Mouse (Mus musculus): ENCODE measurements around the gene Usp36.

Gene Usp36

GRCm38 (mm10) chr11:118225056-118225836, 64.8 kb downstream of the Usp36 start:
- DNase-seq (ENCODE audit: extremely low read depth, low read depth, low spot score), result no peak

GRCm38 (mm10) chr11:118223416-118224067, 66.5 kb downstream of the Usp36 start:
- no peak for DNase-seq (ENCODE audit: extremely low read depth, low read depth, low spot score)

- no peak for DNase-seq (ENCODE audit: extremely low read depth, low read depth, low spot score)
Observed at GRCm38 (mm10) chr11:118222917-118223316, 67.1 kb downstream of the Usp36 start.

- no peak for DNase-seq (ENCODE audit: extremely low read depth, low read depth, low spot score)
Observed at GRCm38 (mm10) chr11:118222351-118222885, 67.6 kb downstream of the Usp36 start.

- DNase-seq (ENCODE audit: extremely low read depth, low read depth, low spot score), result no peak
Observed at GRCm38 (mm10) chr11:118220561-118221262, 69.3 kb downstream of the Usp36 start.

GRCm38 (mm10) chr11:118219066-118219465, 71.0 kb downstream of the Usp36 start:
- no peak for DNase-seq (ENCODE audit: extremely low read depth, low read depth, low spot score)

- no peak for DNase-seq (ENCODE audit: extremely low read depth, low read depth, low spot score)
Observed at GRCm38 (mm10) chr11:118216468-118216867, 73.6 kb downstream of the Usp36 start.

GRCm38 (mm10) chr11:118215928-118216458, 74.1 kb downstream of the Usp36 start:
- DNase-seq (ENCODE audit: extremely low read depth, low read depth, low spot score), result no peak

- DNase-seq (ENCODE audit: extremely low read depth, low read depth, low spot score), result no peak
Observed at GRCm38 (mm10) chr11:118212636-118213112, 77.4 kb downstream of the Usp36 start.

- no peak for DNase-seq (ENCODE audit: extremely low read depth, low read depth, low spot score)
Observed at GRCm38 (mm10) chr11:118211749-118212635, 78.1 kb downstream of the Usp36 start.

- DNase-seq (ENCODE audit: extremely low read depth, low read depth, low spot score), result no peak
Observed at GRCm38 (mm10) chr11:118210962-118211361, 79.1 kb downstream of the Usp36 start.

- DNase-seq (ENCODE audit: extremely low read depth, low read depth, low spot score), result no peak
Observed at GRCm38 (mm10) chr11:118210116-118210515, 79.9 kb downstream of the Usp36 start.

All from fat pad, adult 2 months (tissue).